Mouse (Mus musculus) splenic B cell, adult 2 months (primary cell): ENCODE results near the gene Cdx2.

Source experiments
- DNase-seq: peaks from one replicate; pipeline ENCODE4 v3.0.0-alpha.2; 2011; ENCODE audit warnings: low read depth, low spot score
- H3K27me3 ChIP-seq: 2 replicates; pipeline ENCODE4 v1.6.1; 2012; ENCODE audit warnings: mild to moderate bottlenecking, low read length, moderate library complexity, mixed read lengths; ENCODE audit not compliant: control insufficient read depth, poor library complexity, insufficient read depth, severe bottlenecking
- H3K36me3 ChIP-seq: 2 replicates; pipeline ENCODE4 v1.6.1; 2012; ENCODE audit warnings: mild to moderate bottlenecking, low read length, moderate library complexity, mixed read lengths; ENCODE audit not compliant: control insufficient read depth, poor library complexity, insufficient read depth, severe bottlenecking

Cdx2 gene

GRCm38 (mm10) chr5:147306638-147307397 lies at the start of gene Cdx2:
TSS of gene Cdx2 (minus strand) at chr5:147307270.
- no peaks in the 10 kb centered on the region for H3K36me3 ChIP-seq
- H3K27me3 ChIP-seq = no peaks in the 10 kb centered on the region; the same call in 1 of the 2 replicates
- no peak for DNase-seq

- Histone ChIP-seq H3K36me3 (no peaks in the 10 kb centered on the region), H3K27me3 (no peaks in the 10 kb centered on the region)
- no peak for DNase-seq
Observed at GRCm38 (mm10) chr5:147356260-147357055, 49.4 kb upstream of the Cdx2 start.

GRCm38 (mm10) chr5:147355788-147356187 lies 48.7 kb upstream of the Cdx2 start:
- no peaks in the 10 kb centered on the region for H3K36me3 ChIP-seq
- no peak for DNase-seq
- no peaks in the 10 kb centered on the region for H3K27me3 ChIP-seq

- no peaks in the 10 kb centered on the region for H3K27me3 ChIP-seq
- H3K36me3 ChIP-seq = no peaks in the 10 kb centered on the region
- no peak for DNase-seq
Observed at GRCm38 (mm10) chr5:147354985-147355384, 47.9 kb upstream of the Cdx2 start.

- no peaks in the 10 kb centered on the region for H3K27me3 ChIP-seq
- peak; percentile 49 for DNase-seq
- no peaks in the 10 kb centered on the region for H3K36me3 ChIP-seq
Observed at GRCm38 (mm10) chr5:147354161-147354780, 47.2 kb upstream of the Cdx2 start.

- DNase-seq = peak; percentile 88
- no peaks in the 10 kb centered on the region for H3K36me3 ChIP-seq
- H3K27me3 ChIP-seq = no peaks in the 10 kb centered on the region
Observed at GRCm38 (mm10) chr5:147351931-147352330, 44.9 kb upstream of the Cdx2 start.

GRCm38 (mm10) chr5:147345981-147346380 lies 38.9 kb upstream of the Cdx2 start:
- DNase-seq = peak; percentile 29
- H3K36me3 ChIP-seq = no peaks in the 10 kb centered on the region

GRCm38 (mm10) chr5:147343904-147344303 lies 36.8 kb upstream of the Cdx2 start:
- Histone ChIP-seq H3K36me3 (no peaks in the 10 kb centered on the region), H3K27me3 (no peaks in the 10 kb centered on the region)
- no peak for DNase-seq

More at GRCm38 (mm10) chr5:147345981-147346380, 38.9 kb upstream of the Cdx2 start:
- no peaks in the 10 kb centered on the region for H3K27me3 ChIP-seq

GRCm38 (mm10) chr5:147342901-147343300 lies 35.8 kb upstream of the Cdx2 start:
- no peaks in the 10 kb centered on the region for H3K27me3 ChIP-seq
- no peaks in the 10 kb centered on the region for H3K36me3 ChIP-seq
- DNase-seq = no peak

- H3K36me3 ChIP-seq = no peaks in the 10 kb centered on the region
- H3K27me3 ChIP-seq = no peaks in the 10 kb centered on the region
- peak; percentile 95 for DNase-seq
Observed at GRCm38 (mm10) chr5:147340741-147341414, 33.8 kb upstream of the Cdx2 start.

- Histone ChIP-seq H3K27me3 (no peaks in the 10 kb centered on the region), H3K36me3 (no peaks in the 10 kb centered on the region)
- DNase-seq = peak; percentile 82
Observed at GRCm38 (mm10) chr5:147339560-147339959, 32.5 kb upstream of the Cdx2 start.

- Histone ChIP-seq H3K36me3 (no peaks in the 10 kb centered on the region), H3K27me3 (no peaks in the 10 kb centered on the region)
- peak; percentile 91 for DNase-seq
Observed at GRCm38 (mm10) chr5:147338967-147339366, 31.9 kb upstream of the Cdx2 start.

- Histone ChIP-seq H3K36me3 (no peaks in the 10 kb centered on the region), H3K27me3 (no peaks in the 10 kb centered on the region)
- DNase-seq = peak; percentile 42
Observed at GRCm38 (mm10) chr5:147332711-147333110, 25.6 kb upstream of the Cdx2 start.

- H3K27me3 ChIP-seq = no peaks in the 10 kb centered on the region
- peak; percentile 91 for DNase-seq
- no peaks in the 10 kb centered on the region for H3K36me3 ChIP-seq
Observed at GRCm38 (mm10) chr5:147331547-147331946, 24.5 kb upstream of the Cdx2 start.
